Mouse (Mus musculus) liver, embryonic 14.5 days (tissue): ENCODE measurements around the gene Foxn3.

Experiments used
- CTCF ChIP-seq: IDR thresholded peaks from 2 replicates; pipeline ENCODE4 v1.5.1; 2016; ENCODE audit warnings: antibody characterized with exemption, low read depth, control low read depth
- EP300 ChIP-seq: IDR thresholded peaks from 2 replicates; pipeline ENCODE4 v1.6.1; 2016; ENCODE audit warnings: antibody characterized with exemption, low read depth

DNA sequence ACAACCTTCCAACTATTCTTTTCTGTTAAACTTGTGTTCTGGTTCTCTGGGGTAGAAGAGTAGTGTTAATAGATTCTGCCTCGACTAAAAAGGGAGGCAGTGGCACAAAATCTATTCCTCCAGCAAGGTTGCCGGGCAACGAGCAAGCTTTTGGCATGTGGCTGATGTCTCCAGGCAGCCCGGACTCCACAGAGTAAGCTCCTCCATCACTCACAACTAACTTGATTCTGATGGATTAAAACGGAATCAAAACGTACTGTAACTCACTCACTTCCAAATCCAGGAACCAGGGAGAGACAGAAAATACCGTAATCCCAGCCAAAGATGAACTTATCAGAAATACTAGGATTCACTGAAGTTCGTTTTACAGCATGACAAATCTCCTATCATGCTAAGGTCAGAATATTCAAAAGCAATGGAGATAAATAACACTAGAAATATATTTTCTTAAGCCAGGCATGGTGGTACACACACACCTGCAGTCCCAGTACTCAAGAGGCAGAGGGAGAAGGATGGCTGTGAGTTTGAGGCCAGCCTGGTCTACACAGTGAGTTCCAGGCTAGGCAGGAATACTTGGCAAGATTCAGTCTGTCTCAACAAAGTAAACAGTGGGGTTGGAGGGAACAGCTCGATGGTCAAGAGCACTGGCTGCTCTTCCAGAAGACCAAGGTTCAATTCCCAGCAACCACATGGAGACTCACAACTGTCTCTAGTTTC, 64.2 kb downstream of the Foxn3 start:
- TF ChIP-seq CTCF: no peak
- TF ChIP-seq EP300: no peak
